Mouse (Mus musculus): ENCODE measurements around the gene Cd44.

- TF ChIP-seq ZC3H11A (IDR thresholded peaks at IDR 0.05; ENCODE audit: borderline replicate concordance, low read depth, low read length) = no peak
- no peak for TF ChIP-seq MAFK (IDR thresholded peaks at IDR 0.05; ENCODE audit: insufficient read depth, low read depth, low read length)
- no peak for TF ChIP-seq HCFC1 (IDR thresholded peaks at IDR 0.05; ENCODE audit: borderline replicate concordance, insufficient read depth, low read length)
- no peak for TF ChIP-seq CHD2 (IDR thresholded peaks at IDR 0.05; ENCODE audit: low read depth, low read length)
- TF ChIP-seq ZNF384 (IDR thresholded peaks at IDR 0.05; ENCODE audit: low read depth, low read length) = no peak
Measured at GRCm38 (mm10) chr2:102805761-102806496, 95.5 kb downstream of the Cd44 start.
